Mouse (Mus musculus) midbrain, embryonic 11.5 days (tissue): ENCODE measurements around the gene Tas2r109. TPM values are rescaled to one million over a fixed set of nuclear protein-coding genes. Genes with fewer than 3 reads are reported as not detected.
"Not testable (repeated sequence)": the region's sequence is repeated elsewhere in the genome, so short reads cannot be mapped to it uniquely, and the experiment has no call there.

Experiments used
- ATAC-seq: fragments of 200-750 bp; cut with Nextera tagmentation; 2 replicates; pipeline ENCODE4 v1.8.0; 2017; ENCODE audit warnings: moderate TSS enrichment, moderate library complexity; ENCODE audit not compliant: low FRiP score
- DNase-seq: peaks from one replicate; pipeline ENCODE4 v3.0.0; 2015; ENCODE audit warnings: low spot score; ENCODE audit errors: missing footprints
- H3K27ac ChIP-seq: fragments of 300-500 bp; sonication (generic); 2 replicates; pipeline ENCODE4 v1.5.1; 2014; ENCODE audit warnings: low read depth, low read length
- H3K27me3 ChIP-seq: fragments of 300-500 bp; sonication (generic); 2 replicates; pipeline ENCODE4 v1.6.1; 2014; ENCODE audit warnings: mild to moderate bottlenecking, low read length, moderate library complexity, mixed read lengths; ENCODE audit not compliant: control insufficient read depth, insufficient read depth
- H3K36me3 ChIP-seq: fragments of 300-500 bp; sonication (generic); 2 replicates; pipeline ENCODE4 v1.6.1; 2014; ENCODE audit warnings: mild to moderate bottlenecking, low read length, moderate library complexity, mixed read lengths; ENCODE audit not compliant: control insufficient read depth, insufficient read depth
- H3K4me1 ChIP-seq: fragments of 300-500 bp; sonication (generic); 2 replicates; pipeline ENCODE4 v1.6.1; 2014; ENCODE audit warnings: low read length; ENCODE audit not compliant: control insufficient read depth, insufficient read depth
- H3K4me2 ChIP-seq: fragments of 300-500 bp; sonication (generic); 2 replicates; pipeline ENCODE4 v1.6.1; 2014; ENCODE audit warnings: mild to moderate bottlenecking, moderate library complexity
- H3K4me3 ChIP-seq: fragments of 300-500 bp; sonication (generic); 2 replicates; pipeline ENCODE4 v1.5.1; 2014; ENCODE audit warnings: low read depth, low read length
- H3K9ac ChIP-seq: fragments of 300-500 bp; sonication (generic); 2 replicates; pipeline ENCODE4 v1.6.1; 2014; ENCODE audit warnings: low read length
- H3K9me3 ChIP-seq: fragments of 300-500 bp; sonication (generic); 2 replicates; pipeline ENCODE4 v1.6.1; 2016; ENCODE audit warnings: low read length; ENCODE audit not compliant: control insufficient read depth
- WGBS: fragments of 180-500 bp; shearing (Covaris S2); extraction: QIAGEN DNeasy Blood & Tissue Kit; methylation state at CpG from one replicate; pipeline ENCODE4 v1.1.7; 2014; 5-methylcytosine and 5-hydroxymethylcytosine counted together
- polyA plus RNA-seq: library from polyadenylated mRNA; unstranded; fragments of >200 nt; fragmentation: Nextera tagmentation; extraction: Ambion mirVana; gene quantifications from 2 replicates; pipeline ENCODE4 v1.2.1, GENCODE M21; 2014

Tas2r109 gene
- not detected in 2 replicates for polyA plus RNA-seq

- WGBS: 82% methylated on average over 2 of the region's 2 CpGs
- DNase-seq: no peak
- no peak within 1 kb of the TSS for H3K4me2 ChIP-seq
Measured at GRCm38 (mm10) chr6:132980865-132981264, at the start of gene Tas2r109. Gene Tas2r109, minus strand, starts transcription at chr6:132980965.

GRCm38 (mm10) chr6:132957819-132958218 lies 22.9 kb downstream of the Tas2r109 start, which contains the start of gene Tas2r131:
Gene Tas2r131, minus strand, starts transcription at chr6:132957919.
- Histone ChIP-seq H3K4me2 (no peak within 1 kb of the TSS), H3K36me3 (no peaks in the 10 kb centered on the region), H3K4me1 (no peaks in the 10 kb centered on the region), H3K27me3 (no peaks in the 10 kb centered on the region), H3K27ac (no peak within 1 kb of the TSS), H3K4me3 (no peak within 1 kb of the TSS), H3K9ac (no peak within 1 kb of the TSS), H3K9me3 (no peaks in the 10 kb centered on the region)
- ATAC-seq (no peak), DNase-seq (no peak)
- WGBS: 74% methylated on average over 1 of the region's 1 CpGs

More at GRCm38 (mm10) chr6:132980865-132981264, at the start of gene Tas2r109:
- H3K27ac ChIP-seq: no peak within 1 kb of the TSS
- H3K4me1 ChIP-seq: no peaks in the 10 kb centered on the region
- H3K4me3 ChIP-seq: no peak within 1 kb of the TSS
- H3K9me3 ChIP-seq: no peaks in the 10 kb centered on the region
- no peaks in the 10 kb centered on the region for H3K36me3 ChIP-seq
- H3K27me3 ChIP-seq: no peaks in the 10 kb centered on the region
- no peak for ATAC-seq
- no peak within 1 kb of the TSS for H3K9ac ChIP-seq

GRCm38 (mm10) chr6:132950802-132951201 lies 30.0 kb downstream of the Tas2r109 start, which contains the start of gene Tas2r129:
Gene Tas2r129, plus strand, starts transcription at chr6:132951102.
- no peak within 1 kb of the TSS for H3K4me2 ChIP-seq
- no peak within 1 kb of the TSS for H3K9ac ChIP-seq
- no peaks in the 10 kb centered on the region for H3K9me3 ChIP-seq
- no peaks in the 10 kb centered on the region for H3K36me3 ChIP-seq
- no peaks in the 10 kb centered on the region for H3K27me3 ChIP-seq
- H3K27ac ChIP-seq: no peak within 1 kb of the TSS
- no peak within 1 kb of the TSS for H3K4me3 ChIP-seq
- H3K4me1 ChIP-seq: no peaks in the 10 kb centered on the region
- 85% methylated on average over 2 of the region's 2 CpGs for WGBS
- ATAC-seq (no peak), DNase-seq (no peak)

GRCm38 (mm10) chr6:132941376-132941775 lies 39.4 kb downstream of the Tas2r109 start:
- H3K9ac ChIP-seq, H3K27ac ChIP-seq, DNase-seq, H3K9me3 ChIP-seq, H3K36me3 ChIP-seq, H3K4me3 ChIP-seq, H3K4me1 ChIP-seq, H3K27me3 ChIP-seq, H3K4me2 ChIP-seq, ATAC-seq: not testable (repeated sequence)

Other genes with a start within 250 kb of the Tas2r109 start
- gene Tas2r115, start 242.9 kb downstream of the Tas2r109 start, polyA plus RNA-seq: not detected in 2 replicates
- not detected in 2 replicates for gene Tas2r124, start 226.2 kb downstream of the Tas2r109 start, polyA plus RNA-seq
- not detected in 2 replicates for gene Tas2r102, start 218.8 kb downstream of the Tas2r109 start, polyA plus RNA-seq
- gene Tas2r136, start 202.8 kb downstream of the Tas2r109 start, polyA plus RNA-seq: not detected in 2 replicates
- not detected in 2 replicates for gene Tas2r117, start 178.1 kb downstream of the Tas2r109 start, polyA plus RNA-seq
- gene Tas2r123, start 133.8 kb downstream of the Tas2r109 start, polyA plus RNA-seq: not detected in 2 replicates
- not detected in 2 replicates for gene Tas2r116, start 125.5 kb downstream of the Tas2r109 start, polyA plus RNA-seq
- gene Tas2r110, start 113.0 kb downstream of the Tas2r109 start, polyA plus RNA-seq: not detected in 2 replicates
- not detected in 2 replicates for gene Tas2r113, start 88.0 kb downstream of the Tas2r109 start, polyA plus RNA-seq
- not detected in 2 replicates for gene Tas2r125, start 71.3 kb downstream of the Tas2r109 start, polyA plus RNA-seq
- gene Tas2r129, start 29.9 kb downstream of the Tas2r109 start, polyA plus RNA-seq: not detected in 2 replicates
- not detected in 2 replicates for gene Tas2r131, start 23.0 kb downstream of the Tas2r109 start, polyA plus RNA-seq
- gene Tas2r103, start 56.1 kb upstream of the Tas2r109 start, polyA plus RNA-seq: not detected in 2 replicates
- gene Tas2r140, start 74.9 kb upstream of the Tas2r109 start, polyA plus RNA-seq: not detected in 2 replicates
- gene Smim10l1, start 123.9 kb upstream of the Tas2r109 start, polyA plus RNA-seq: 81.3 and 88.2 TPM in 2 replicates